Mouse (Mus musculus) G1E (cell line): ENCODE results near the gene Rpl22. TPM values are rescaled to one million over a fixed set of nuclear protein-coding genes. Genes with fewer than 3 reads are reported as not detected.
A peak's percentile ranks its signal among the peaks of the same experiment; 100 is the strongest.

Source experiments
- ATAC-seq: 2 replicates; pipeline ENCODE4 v1.8.0; 2016; ENCODE audit warnings: mild to moderate bottlenecking; ENCODE audit not compliant: insufficient number of reproducible peaks, poor library complexity, low FRiP score, severe bottlenecking; ENCODE audit errors: extremely low read depth
- DNase-seq: peaks from one replicate; pipeline ENCODE4 v3.0.0; 2012; ENCODE audit warnings: low spot score
- H3K27me3 ChIP-seq: 2 replicates; pipeline ENCODE4 v1.6.1; 2012; ENCODE audit warnings: mild to moderate bottlenecking, low read length, inconsistent platforms; ENCODE audit not compliant: insufficient read depth
- H3K36me3 ChIP-seq: replicated peaks from 2 replicates; pipeline ENCODE3; 2012; ENCODE audit warnings: mild to moderate bottlenecking, inconsistent platforms
- H3K4me1 ChIP-seq: 2 replicates; pipeline ENCODE4 v1.6.1; 2012; ENCODE audit warnings: low read depth, low read length, inconsistent platforms, mixed read lengths; ENCODE audit not compliant: insufficient read depth
- H3K4me3 ChIP-seq: 2 replicates; pipeline ENCODE4 v1.5.1; 2012; ENCODE audit warnings: low read depth, mild to moderate bottlenecking, inconsistent platforms, low read length, moderate library complexity, mixed read lengths
- H3K9me3 ChIP-seq: replicated peaks from 2 replicates; pipeline ENCODE4 v1.6.1; 2012; ENCODE audit warnings: inconsistent platforms
- CTCF ChIP-seq: IDR thresholded peaks from 2 replicates; pipeline ENCODE4 v1.5.1; 2012; ENCODE audit warnings: low read depth, low read length, inconsistent platforms, mixed read lengths
- GATA1 ChIP-seq: IDR thresholded peaks from 2 replicates; pipeline ENCODE4 v1.6.1; 2012; ENCODE audit warnings: borderline replicate concordance, low read length, inconsistent platforms, mixed read lengths
- GATA2 ChIP-seq: IDR thresholded peaks from 2 replicates; pipeline ENCODE4 v1.6.1; 2012; ENCODE audit warnings: low read depth, low read length, inconsistent platforms, borderline replicate concordance
- POLR2AphosphoS5 ChIP-seq: IDR thresholded peaks from 2 replicates; pipeline ENCODE4 v1.6.1; 2012; ENCODE audit warnings: low read depth, low read length, inconsistent platforms; ENCODE audit not compliant: insufficient replicate concordance
- TAL1 ChIP-seq: conservative IDR thresholded peaks from 2 replicates; pipeline ENCODE4 v1.6.1; 2012; ENCODE audit warnings: low read depth, low read length, inconsistent platforms, mixed read lengths
- polyA plus RNA-seq: library from polyadenylated mRNA; stranded (reverse); fragments of >175 nt; gene quantifications from 2 replicates; pipeline ENCODE4 v1.2.3, GENCODE M21; 2012
- total RNA-seq, 2 experiments: library from RNA; stranded (forward) in 1 of 2; stranded (reverse) in 1 of 2; fragments of 200-1000 nt in 1 of 2; fragments of >200 nt in 1 of 2; fragmentation: Nextera tagmentation in 1 of 2; gene quantifications; 2 replicates each; pipeline ENCODE4 v1.2.3; 2014 to 2017

The Rpl22 gene
- total RNA-seq (2014; fragmentation: Nextera tagmentation): 543 and 552 TPM in 2 replicates
- 1,450 and 1,748 TPM in 2 replicates for total RNA-seq (2017)
- 38.3 and 54.2 TPM in 2 replicates for polyA plus RNA-seq

DNA sequence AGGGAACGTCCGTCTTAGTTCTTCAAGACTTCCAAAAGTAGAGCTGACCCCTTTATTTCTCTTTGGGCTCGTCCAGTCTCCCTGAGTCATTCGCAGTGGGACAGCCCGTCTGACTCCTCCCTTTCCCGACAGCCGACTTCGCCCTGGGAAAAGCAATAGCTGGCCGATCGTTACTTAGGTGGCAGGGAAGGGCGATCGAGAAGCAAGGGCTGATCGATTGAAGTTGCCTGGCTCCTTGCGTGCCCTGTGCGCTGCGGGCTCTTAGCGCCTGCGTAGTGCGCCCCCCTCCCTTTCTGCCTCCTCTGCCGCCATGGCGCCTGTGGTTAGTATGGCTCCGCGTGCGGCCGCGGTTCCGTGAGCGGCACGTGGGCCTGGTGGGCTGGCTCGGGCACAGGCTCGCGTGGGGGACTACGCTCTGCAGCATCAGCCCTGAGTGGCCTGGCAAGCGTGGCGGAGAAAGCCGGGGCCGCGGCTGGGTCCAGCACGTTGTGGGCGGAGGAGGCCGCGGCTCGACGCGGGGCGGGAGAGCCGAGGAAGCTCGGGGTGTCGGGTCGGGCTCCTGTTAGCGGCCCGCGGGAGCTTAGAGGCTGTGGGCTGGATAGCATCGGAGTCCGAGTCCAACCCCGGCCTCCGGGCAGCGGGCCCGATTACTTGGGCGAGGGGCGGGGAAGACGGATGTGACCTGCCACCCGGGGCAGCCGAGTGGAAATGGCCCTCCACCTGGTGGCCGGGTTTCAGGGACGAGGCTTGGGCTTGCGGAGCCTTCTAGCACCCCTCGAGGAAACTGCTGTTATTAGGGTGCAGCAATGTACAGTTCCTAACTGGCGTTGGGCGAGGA is at the start of gene Rpl22:
Gene Rpl22 (plus strand): TSS at position 169 of the 838 bp plus-strand sequence.
- Histone ChIP-seq H3K4me1 (peaks cover 32% of the 10 kb centered on the region), H3K36me3 (peaks cover 30% of the 10 kb centered on the region), H3K4me3 (peak within 1 kb of the TSS; percentile 78), H3K9me3 (peaks cover 20% of the 10 kb centered on the region), H3K27me3 (no peaks in the 10 kb centered on the region)
- DNase-seq (peak; percentile 72), ATAC-seq (peak; percentile 87)
- no peak for TF ChIP-seq CTCF
- TF ChIP-seq POLR2AphosphoS5: no peak
- no peak for TF ChIP-seq GATA1
- TF ChIP-seq TAL1: no peak
- no peak for TF ChIP-seq GATA2

DNA sequence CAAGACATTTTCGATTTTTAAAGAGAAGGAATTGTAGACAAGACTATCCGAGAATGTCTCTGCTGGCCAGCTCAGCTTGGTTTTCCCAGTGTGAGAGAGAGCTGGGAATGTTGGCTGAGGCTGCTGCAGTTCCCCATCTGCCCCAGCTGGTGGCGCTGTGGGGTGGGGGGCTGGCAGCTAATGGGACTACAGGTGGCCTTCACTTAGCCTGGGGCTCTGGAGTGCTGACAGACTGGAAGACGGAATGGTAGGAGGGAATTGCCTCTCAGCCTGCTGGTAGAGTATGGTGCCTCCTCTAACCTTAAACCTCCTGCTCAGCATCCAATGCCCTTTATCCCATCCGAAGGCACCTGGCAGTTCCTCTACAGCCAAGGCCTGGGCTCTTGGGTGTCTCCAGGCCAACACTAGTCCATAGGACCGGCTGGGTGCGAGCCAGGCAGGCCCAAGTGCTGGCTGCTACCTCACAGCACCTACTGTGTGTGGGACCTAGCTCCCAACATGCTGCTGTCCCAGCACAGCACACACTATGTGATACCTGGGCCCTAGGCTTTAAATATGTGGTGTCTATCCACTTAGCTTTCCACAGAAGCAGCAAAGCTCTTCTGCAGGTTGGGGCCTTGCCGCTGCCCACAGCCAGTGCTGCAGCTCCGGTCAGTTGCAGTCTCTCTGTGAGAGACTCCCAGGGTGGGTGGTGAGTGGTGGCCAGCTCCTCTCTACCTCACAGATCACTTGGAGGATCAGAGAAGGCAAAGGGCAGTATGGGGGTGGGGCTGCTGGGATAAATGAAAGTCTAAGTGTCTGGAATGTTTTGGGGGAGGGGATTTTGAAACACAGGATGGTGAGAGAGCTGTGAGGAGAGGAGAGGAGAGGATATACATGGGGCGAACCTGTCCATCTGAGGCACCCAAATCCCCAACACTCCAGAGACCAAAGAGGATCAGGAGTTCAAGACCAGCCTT is 48.9 kb upstream of the Rpl22 start:
- Histone ChIP-seq H3K36me3 (peaks cover 14% of the 10 kb centered on the region), H3K27me3 (peaks cover 21% of the 10 kb centered on the region; the same call in 1 of the 2 replicates), H3K4me3 (no peak overlapping the region), H3K4me1 (peaks cover 8% of the 10 kb centered on the region), H3K9me3 (peaks cover 14% of the 10 kb centered on the region)
- TF ChIP-seq GATA1 (no peak), CTCF (peak; percentile 53), POLR2AphosphoS5 (no peak), TAL1 (no peak)
- DNase-seq: no peak
- no peak for ATAC-seq

DNA sequence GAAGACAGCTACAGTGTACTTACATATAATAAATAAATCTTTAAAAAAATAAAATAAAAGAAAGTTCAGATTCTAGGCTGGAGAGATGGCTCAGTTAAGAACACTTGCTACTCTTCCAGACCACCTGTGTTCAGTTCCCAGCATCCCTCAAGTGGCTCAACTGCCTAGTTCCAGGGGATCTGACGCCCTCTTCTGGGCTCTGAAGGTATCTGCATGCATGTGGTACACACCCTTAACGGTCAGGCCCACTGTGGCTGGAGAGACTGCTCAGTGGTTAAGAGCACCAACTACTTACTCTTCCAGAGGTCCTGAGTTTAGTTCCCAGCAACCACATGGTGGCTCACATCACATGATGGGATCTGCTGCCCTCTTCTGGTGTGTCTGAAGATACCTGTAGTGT is 47.6 kb upstream of the Rpl22 start:
- H3K9me3 ChIP-seq: peaks cover 24% of the 10 kb centered on the region
- TF ChIP-seq TAL1 (no peak), GATA2 (no peak), CTCF (no peak), POLR2AphosphoS5 (no peak), GATA1 (no peak)
- peaks cover 21% of the 10 kb centered on the region; the same call in 1 of the 2 replicates for H3K27me3 ChIP-seq
- H3K4me3 ChIP-seq: no peak overlapping the region
- no peak for DNase-seq
- H3K36me3 ChIP-seq: peaks cover 2% of the 10 kb centered on the region
- no peak for ATAC-seq
- H3K4me1 ChIP-seq: peaks cover 8% of the 10 kb centered on the region

DNA sequence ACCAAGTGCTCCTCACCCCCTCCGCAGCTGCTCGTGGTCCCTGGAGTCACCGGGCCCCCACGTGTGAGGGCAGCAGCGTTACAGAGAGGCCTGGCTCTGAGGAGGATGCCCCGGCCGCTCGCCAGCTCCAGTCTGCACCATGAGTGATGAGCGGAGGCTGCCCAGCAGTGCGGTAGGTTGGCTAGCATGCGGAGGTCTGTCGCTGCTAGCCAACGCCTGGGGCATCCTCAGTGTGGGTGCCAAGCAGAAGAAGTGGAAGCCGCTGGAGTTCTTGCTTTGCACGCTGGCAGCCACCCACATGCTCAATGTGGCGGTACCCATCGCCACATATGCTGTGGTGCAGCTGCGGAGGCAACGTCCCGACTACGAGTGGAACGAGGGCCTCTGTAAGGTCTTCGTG is 46.6 kb upstream of the Rpl22 start:
- Histone ChIP-seq H3K4me3 (no peak overlapping the region), H3K4me1 (peaks cover 4% of the 10 kb centered on the region; the same call in 1 of the 2 replicates), H3K36me3 (no peaks in the 10 kb centered on the region), H3K27me3 (peaks cover 16% of the 10 kb centered on the region; the same call in 1 of the 2 replicates), H3K9me3 (peaks cover 29% of the 10 kb centered on the region)
- DNase-seq: no peak
- TF ChIP-seq GATA2 (no peak), POLR2AphosphoS5 (no peak), GATA1 (no peak), CTCF (no peak)
- ATAC-seq: no peak

DNA sequence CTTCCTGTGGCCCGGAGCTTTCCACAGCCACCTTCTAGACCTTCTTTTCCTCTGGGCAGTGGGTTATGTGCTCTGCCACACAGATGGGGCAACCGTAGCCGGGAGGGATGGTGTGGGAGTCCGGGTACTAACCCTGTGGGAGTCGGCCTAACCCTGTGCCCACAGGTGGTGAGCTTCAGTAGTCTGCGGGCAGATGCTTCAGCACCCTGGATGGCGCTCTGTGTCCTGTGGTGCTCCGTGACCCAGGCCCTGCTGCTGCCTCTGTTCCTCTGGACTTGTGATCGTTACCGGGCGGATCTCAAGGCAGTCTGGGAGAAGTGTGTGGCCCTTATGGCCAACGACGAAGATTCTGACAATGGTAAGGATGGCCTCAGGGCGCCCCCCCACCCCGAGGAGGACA is 43.9 kb upstream of the Rpl22 start:
- DNase-seq (no peak), ATAC-seq (no peak)
- H3K4me1 ChIP-seq: no peaks in the 10 kb centered on the region
- H3K36me3 ChIP-seq: no peaks in the 10 kb centered on the region
- H3K4me3 ChIP-seq: no peak overlapping the region
- TF ChIP-seq GATA1: no peak
- H3K9me3 ChIP-seq: peaks cover 33% of the 10 kb centered on the region
- peaks cover 6% of the 10 kb centered on the region; the same call in 1 of the 2 replicates for H3K27me3 ChIP-seq

DNA sequence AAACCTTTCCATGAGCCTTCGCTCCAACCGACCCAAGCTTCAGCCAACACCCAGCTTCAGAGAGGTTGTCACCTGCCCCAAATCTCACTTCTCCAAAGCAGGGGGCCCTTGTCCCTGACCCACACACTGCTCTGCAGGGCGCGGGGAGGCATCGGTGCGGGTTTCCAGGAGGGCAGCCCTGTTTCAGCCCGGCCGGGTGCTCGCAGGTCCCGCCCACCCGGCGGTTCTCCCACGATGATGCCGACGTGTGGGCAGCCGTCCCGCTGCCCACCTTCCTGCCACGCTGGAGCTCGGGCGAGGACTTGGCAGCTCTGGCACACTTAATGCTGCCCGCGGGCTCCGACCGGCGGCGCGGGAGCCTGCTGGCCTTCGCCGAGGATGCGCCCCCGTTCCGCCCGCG is 42.8 kb upstream of the Rpl22 start:
- H3K4me1 ChIP-seq: no peaks in the 10 kb centered on the region
- TF ChIP-seq POLR2AphosphoS5 (no peak), GATA1 (no peak), CTCF (no peak), TAL1 (no peak), GATA2 (no peak)
- DNase-seq (no peak), ATAC-seq (no peak)
- H3K4me3 ChIP-seq: no peak overlapping the region; the same call in 1 of the 2 replicates
- no peaks in the 10 kb centered on the region for H3K36me3 ChIP-seq
- H3K9me3 ChIP-seq: peaks cover 33% of the 10 kb centered on the region
- H3K27me3 ChIP-seq: peaks cover 6% of the 10 kb centered on the region; the same call in 1 of the 2 replicates
